Mouse (Mus musculus) embryonic fibroblast, embryonic 13.5 days (primary cell): ENCODE data around the gene Trpm3.

Experiments
- CTCF ChIP-seq: IDR thresholded peaks from 2 replicates; pipeline ENCODE4 v1.5.1; 2011; ENCODE audit warnings: mild to moderate bottlenecking, control low read depth, low read length, moderate library complexity, borderline replicate concordance; ENCODE audit not compliant: insufficient read depth
- POLR2A ChIP-seq: IDR thresholded peaks from 2 replicates; pipeline ENCODE4 v1.6.1; 2011; ENCODE audit warnings: low read depth, mild to moderate bottlenecking, control low read depth, low read length, moderate library complexity

DNA sequence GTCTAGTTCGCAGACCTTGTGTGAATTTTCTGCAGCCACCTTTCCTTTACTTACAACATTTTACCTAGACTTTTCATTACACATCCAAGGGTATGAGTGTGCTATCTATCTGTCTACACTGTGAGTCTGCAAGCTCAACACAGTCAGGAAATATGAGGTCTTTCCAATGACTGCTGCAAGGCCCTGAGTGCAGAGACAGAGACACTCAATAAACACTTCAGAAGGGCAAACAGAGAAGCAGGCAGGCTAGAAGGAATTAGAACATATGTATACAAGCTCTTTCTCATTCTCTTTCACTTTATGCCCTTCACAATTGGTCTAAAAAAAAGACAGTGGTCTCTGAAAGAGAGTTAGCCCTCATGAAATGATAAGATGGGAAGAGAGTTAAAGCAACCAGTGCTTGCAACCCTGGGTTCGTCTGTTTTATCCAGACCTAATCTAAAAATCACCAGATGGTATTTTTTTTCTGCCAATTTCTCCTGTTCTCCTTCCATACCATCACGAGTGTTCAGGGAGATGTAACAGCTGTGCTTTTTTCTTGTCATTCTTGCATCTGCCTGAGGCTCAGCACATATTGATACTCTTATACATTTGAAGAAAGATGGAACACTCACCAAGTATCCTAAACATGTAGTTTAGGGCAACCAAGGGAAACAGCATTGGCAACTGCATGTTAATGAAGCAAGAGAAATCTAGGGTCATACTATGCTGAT lies 486.1 kb downstream of the Trpm3 start:
- TF ChIP-seq POLR2A: no peak
- no peak for TF ChIP-seq CTCF
